Mouse (Mus musculus) neutrophil, adult 59 days (primary cell): Measurements from ENCODE around the gene Rbl1. TPM values are rescaled to one million over a fixed set of nuclear protein-coding genes. Genes with fewer than 3 reads are reported as not detected.

Source experiments
- total RNA-seq, 2 experiments: library from RNA; stranded (reverse); gene quantifications; 1 replicate in 1 of 2; 2 replicates in 1 of 2; pipeline ENCODE4 v1.2.4; 2023

Gene Rbl1
- 10 to 100 TPM; 34.1 to 34.7 TPM for total RNA-seq

GRCm38 (mm10) chr2:157204366-157205218 lies at the start of gene Rbl1:
Gene Rbl1, minus strand, starts transcription at chr2:157204534.

DNA sequence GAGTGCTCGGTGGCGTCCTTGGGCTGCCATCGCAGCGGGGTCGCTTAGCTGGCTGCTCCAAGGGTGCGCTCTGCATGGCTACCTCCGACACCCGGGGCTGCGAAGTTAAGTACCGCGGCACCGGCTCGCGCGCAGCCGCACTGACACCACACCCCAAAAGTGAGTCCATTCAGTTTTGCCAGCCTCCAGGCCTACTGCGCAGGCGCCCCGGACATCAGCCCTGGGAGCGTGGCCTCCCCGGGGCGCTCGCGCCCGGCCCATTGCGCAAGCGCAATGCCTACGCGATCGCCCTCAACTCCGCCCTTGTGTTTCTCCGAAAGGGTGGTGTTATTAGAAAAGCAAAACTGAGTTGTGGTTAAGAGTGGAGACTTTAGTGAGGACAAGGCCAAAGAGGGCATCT lies 69.3 kb downstream of the Rbl1 start, which contains the start of gene Samhd1:
Samhd1 (minus strand) TSS at position 252 of the 400 bp plus-strand sequence.

Other genes starting within 250 kb of the Rbl1 start
- 10 to 100 TPM; 11.6 to 15.5 TPM for gene Ndrg3, start 212.5 kb downstream of the Rbl1 start, total RNA-seq
- gene Dsn1, start 197.4 kb downstream of the Rbl1 start, total RNA-seq, result 10 to 100 TPM; 25.5 to 27.4 TPM
- 1 to 10 TPM; 2.8 to 3.3 TPM for gene Soga1, start 125.3 kb downstream of the Rbl1 start, total RNA-seq
- not detected for gene Tldc2, start 117.5 kb downstream of the Rbl1 start, total RNA-seq
- 100 to 1,000 TPM; 570 to 583 TPM for gene Samhd1, start 69.3 kb downstream of the Rbl1 start, total RNA-seq
- 100 to 1,000 TPM; 115 to 134 TPM for gene Rpn2, start 74.5 kb upstream of the Rbl1 start, total RNA-seq
- under 1 TPM in 1 of 2 experiments, not detected in 1; 0.36 TPM for gene Mroh8, start 75.0 kb upstream of the Rbl1 start, total RNA-seq
- gene Ghrh, start 143.0 kb upstream of the Rbl1 start, total RNA-seq, result not detected
- 10 to 100 TPM; 13.2 to 17.2 TPM for gene Manbal, start 163.1 kb upstream of the Rbl1 start, total RNA-seq
- under 1 TPM; 0.49 to 0.99 TPM for gene Src, start 213.9 kb upstream of the Rbl1 start, total RNA-seq